Mouse (Mus musculus) MEL (cell line): ENCODE data around the gene Glrx3. TPM values are rescaled to one million over a fixed set of nuclear protein-coding genes. Genes with fewer than 3 reads are reported as not detected.

Experiments
- DNase-seq: peaks from one replicate; pipeline ENCODE4 v3.0.0; 2011; ENCODE audit warnings: low read depth, low spot score
- H3K27ac ChIP-seq: 2 replicates; pipeline ENCODE4 v1.5.1; 2012; ENCODE audit warnings: low read depth, mild to moderate bottlenecking, control low read depth, low read length, moderate library complexity; ENCODE audit not compliant: control insufficient read depth
- H3K27me3 ChIP-seq, 2 experiments: fragments of 150-350 bp in 1 of 2; sonication (generic) in 1 of 2; 2 replicates each; pipeline ENCODE4 v1.6.1; 2012; ENCODE audit warnings: low read length in 2 of 2, mild to moderate bottlenecking in 2 of 2, improper control_type of control experiment in 1 of 2, moderate library complexity in 1 of 2; ENCODE audit not compliant: insufficient read depth in 2 of 2, control insufficient read depth in 1 of 2
- H3K36me3 ChIP-seq, 2 experiments: 2 replicates each; pipeline ENCODE4 v1.6.1; 2012 to 2014; ENCODE audit warnings: low read length in 2 of 2, improper control_type of control experiment in 1 of 2, inconsistent platforms in 1 of 2, mild to moderate bottlenecking in 1 of 2; ENCODE audit not compliant: insufficient read depth in 2 of 2, control insufficient read depth in 1 of 2
- H3K4me1 ChIP-seq, 2 experiments: fragments of 150-350 bp in 1 of 2; sonication (generic) in 1 of 2; 2 replicates each; pipeline ENCODE4 v1.6.1; 2012; ENCODE audit warnings: low read length in 2 of 2, improper control_type of control experiment in 1 of 2, mild to moderate bottlenecking in 1 of 2; ENCODE audit not compliant: insufficient read depth in 2 of 2, control insufficient read depth in 1 of 2
- H3K4me3 ChIP-seq, 2 experiments: fragments of 150-350 bp in 1 of 2; sonication (generic) in 1 of 2; 2 replicates each; pipeline ENCODE4 v1.5.1; 2012; ENCODE audit warnings: low read depth in 2 of 2, low read length in 2 of 2, mild to moderate bottlenecking in 2 of 2, moderate library complexity in 2 of 2, control low read depth in 1 of 2, improper control_type of control experiment in 1 of 2; ENCODE audit not compliant: control insufficient read depth in 1 of 2, insufficient read depth in 1 of 2
- H3K79me2 ChIP-seq: 2 replicates; pipeline ENCODE4 v1.6.1; 2012; ENCODE audit warnings: mild to moderate bottlenecking, low read length, moderate library complexity; ENCODE audit not compliant: control insufficient read depth, poor library complexity, insufficient read depth
- H3K9ac ChIP-seq: 2 replicates; pipeline ENCODE4 v1.6.1; 2012; ENCODE audit warnings: low read depth, mild to moderate bottlenecking, control low read depth, low read length, moderate library complexity; ENCODE audit not compliant: control insufficient read depth, poor library complexity, severe bottlenecking
- H3K9me3 ChIP-seq: fragments of 150-350 bp; sonication (generic); replicated peaks from 2 replicates; pipeline ENCODE4 v1.6.1; 2012; ENCODE audit warnings: mild to moderate bottlenecking, low read length, improper control_type of control experiment, moderate library complexity; ENCODE audit not compliant: insufficient read depth
- BHLHE40 ChIP-seq: IDR thresholded peaks from 2 replicates; pipeline ENCODE4 v1.6.1; 2012; ENCODE audit warnings: low read depth, mild to moderate bottlenecking, inconsistent platforms, low read length, improper control_type of control experiment, borderline replicate concordance
- CHD1 ChIP-seq: IDR thresholded peaks from 2 replicates; pipeline ENCODE4 v1.6.1; 2012; ENCODE audit warnings: low read depth, mild to moderate bottlenecking, inconsistent platforms, low read length, improper control_type of control experiment
- E2F4 ChIP-seq: IDR thresholded peaks from 2 replicates; pipeline ENCODE4 v1.6.1; 2011; ENCODE audit warnings: low read depth, low read length, improper control_type of control experiment, borderline replicate concordance
- ELF1 ChIP-seq: IDR thresholded peaks from 2 replicates; pipeline ENCODE4 v1.6.1; 2014; ENCODE audit warnings: low read depth, mild to moderate bottlenecking, inconsistent platforms, low read length, improper control_type of control experiment, moderate library complexity
- EP300 ChIP-seq, 2 experiments: IDR thresholded peaks; 2 replicates each; pipeline ENCODE4 v1.6.1; 2011; ENCODE audit warnings: improper control_type of control experiment in 2 of 2, low read length in 2 of 2, low read depth in 1 of 2, mild to moderate bottlenecking in 1 of 2
- ETS1 ChIP-seq: IDR thresholded peaks from 2 replicates; pipeline ENCODE4 v1.6.1; 2012; ENCODE audit warnings: low read depth, mild to moderate bottlenecking, inconsistent platforms, low read length, improper control_type of control experiment, moderate library complexity
- GATA1 ChIP-seq: IDR thresholded peaks from 2 replicates; pipeline ENCODE4 v1.6.1; 2011; ENCODE audit warnings: low read depth, low read length, improper control_type of control experiment
- HCFC1 ChIP-seq: IDR thresholded peaks from 2 replicates; pipeline ENCODE4 v1.6.1; 2012; ENCODE audit warnings: low read depth, mild to moderate bottlenecking, inconsistent platforms, low read length, improper control_type of control experiment, moderate library complexity
- MAFK ChIP-seq: IDR thresholded peaks from 2 replicates; pipeline ENCODE4 v1.6.1; 2011; ENCODE audit warnings: low read depth, mild to moderate bottlenecking, low read length, improper control_type of control experiment, borderline replicate concordance
- MAX ChIP-seq: IDR thresholded peaks from 2 replicates; pipeline ENCODE4 v1.6.1; 2011; ENCODE audit warnings: low read length, improper control_type of control experiment
- MXI1 ChIP-seq: IDR thresholded peaks from 2 replicates; pipeline ENCODE4 v1.6.1; 2011; ENCODE audit warnings: mild to moderate bottlenecking, low read depth, low read length, improper control_type of control experiment
- MYB ChIP-seq: IDR thresholded peaks from 2 replicates; pipeline ENCODE4 v1.6.1; 2011; ENCODE audit warnings: mild to moderate bottlenecking, low read depth, low read length, improper control_type of control experiment
- NELFE ChIP-seq: IDR thresholded peaks from 2 replicates; pipeline ENCODE4 v1.6.1; 2011; ENCODE audit warnings: low read depth, low read length, improper control_type of control experiment
- NRF1 ChIP-seq: IDR thresholded peaks from 2 replicates; pipeline ENCODE4 v1.6.1; 2014; ENCODE audit warnings: low read depth, mild to moderate bottlenecking, inconsistent platforms, low read length, improper control_type of control experiment, moderate library complexity; ENCODE audit not compliant: poor library complexity, insufficient read depth, severe bottlenecking
- POLR2AphosphoS2 ChIP-seq: IDR thresholded peaks from 2 replicates; pipeline ENCODE4 v1.6.1; 2011; ENCODE audit warnings: low read length, improper control_type of control experiment
- POLR2AphosphoS5 ChIP-seq: IDR thresholded peaks from 2 replicates; pipeline ENCODE4 v1.6.1; 2012; ENCODE audit warnings: low read depth, borderline replicate concordance, mild to moderate bottlenecking, inconsistent platforms, low read length, moderate library complexity, mixed read lengths
- RAD21 ChIP-seq: IDR thresholded peaks from 2 replicates; pipeline ENCODE4 v1.6.1; 2011; ENCODE audit warnings: mild to moderate bottlenecking, low read depth, low read length, improper control_type of control experiment
- RCOR1 ChIP-seq: IDR thresholded peaks from 2 replicates; pipeline ENCODE4 v1.6.1; 2012; ENCODE audit warnings: low read depth, mild to moderate bottlenecking, inconsistent platforms, low read length, improper control_type of control experiment
- SIN3A ChIP-seq: IDR thresholded peaks from 2 replicates; pipeline ENCODE4 v1.6.1; 2012; ENCODE audit warnings: low read length, improper control_type of control experiment, inconsistent platforms
- SMC3 ChIP-seq: IDR thresholded peaks from 2 replicates; pipeline ENCODE4 v1.6.1; 2011; ENCODE audit warnings: low read depth, low read length, improper control_type of control experiment
- TAL1 ChIP-seq: IDR thresholded peaks from 2 replicates; pipeline ENCODE4 v1.6.1; 2012; ENCODE audit warnings: mild to moderate bottlenecking, inconsistent platforms, low read length, moderate library complexity, mixed read lengths
- TBP ChIP-seq: IDR thresholded peaks from 2 replicates; pipeline ENCODE4 v1.8.0; 2011; ENCODE audit warnings: low read depth, low read length, improper control_type of control experiment
- TCF12 ChIP-seq: IDR thresholded peaks from 2 replicates; pipeline ENCODE4 v1.6.1; 2014; ENCODE audit warnings: low read depth, mild to moderate bottlenecking, inconsistent platforms, low read length, improper control_type of control experiment, moderate library complexity
- UBTF ChIP-seq: IDR thresholded peaks from 2 replicates; pipeline ENCODE4 v1.6.1; 2012; ENCODE audit warnings: low read depth, mild to moderate bottlenecking, inconsistent platforms, low read length, improper control_type of control experiment, moderate library complexity, borderline replicate concordance; ENCODE audit not compliant: insufficient read depth
- USF1 ChIP-seq: IDR thresholded peaks from 2 replicates; pipeline ENCODE4 v1.6.1; 2014; ENCODE audit warnings: low read depth, mild to moderate bottlenecking, inconsistent platforms, low read length, improper control_type of control experiment, moderate library complexity
- ZKSCAN1 ChIP-seq: IDR thresholded peaks from 2 replicates; pipeline ENCODE4 v1.6.1; 2012; ENCODE audit warnings: low read depth, mild to moderate bottlenecking, inconsistent platforms, low read length, improper control_type of control experiment, moderate library complexity
- ZNF384 ChIP-seq: IDR thresholded peaks from 2 replicates; pipeline ENCODE4 v1.6.1; 2012; ENCODE audit warnings: low read depth, mild to moderate bottlenecking, inconsistent platforms, low read length, improper control_type of control experiment
- polyA plus RNA-seq, 2 experiments: library from polyadenylated mRNA; stranded (reverse) in 1 of 2; unstranded in 1 of 2; fragments of >175 nt in 1 of 2; fragments of >200 nt in 1 of 2; gene quantifications; 2 replicates each; pipeline versions ENCODE4 v1.2.1 to v1.2.4; 2012; ENCODE audit warnings: low replicate concordance in 2 of 2, low read depth in 1 of 2; ENCODE audit not compliant: insufficient read length in 2 of 2, insufficient read depth in 1 of 2, missing spikeins in 1 of 2
- total RNA-seq: library from RNA; depleted of rRNA; stranded (reverse); fragments of 300-350 nt; gene quantifications from 2 replicates; pipeline ENCODE4 v1.2.3, GENCODE M21; 2012

Glrx3 gene
- total and polyA plus RNA-seq, 3 experiments, result 175 to 290 (median 279) TPM

DNA sequence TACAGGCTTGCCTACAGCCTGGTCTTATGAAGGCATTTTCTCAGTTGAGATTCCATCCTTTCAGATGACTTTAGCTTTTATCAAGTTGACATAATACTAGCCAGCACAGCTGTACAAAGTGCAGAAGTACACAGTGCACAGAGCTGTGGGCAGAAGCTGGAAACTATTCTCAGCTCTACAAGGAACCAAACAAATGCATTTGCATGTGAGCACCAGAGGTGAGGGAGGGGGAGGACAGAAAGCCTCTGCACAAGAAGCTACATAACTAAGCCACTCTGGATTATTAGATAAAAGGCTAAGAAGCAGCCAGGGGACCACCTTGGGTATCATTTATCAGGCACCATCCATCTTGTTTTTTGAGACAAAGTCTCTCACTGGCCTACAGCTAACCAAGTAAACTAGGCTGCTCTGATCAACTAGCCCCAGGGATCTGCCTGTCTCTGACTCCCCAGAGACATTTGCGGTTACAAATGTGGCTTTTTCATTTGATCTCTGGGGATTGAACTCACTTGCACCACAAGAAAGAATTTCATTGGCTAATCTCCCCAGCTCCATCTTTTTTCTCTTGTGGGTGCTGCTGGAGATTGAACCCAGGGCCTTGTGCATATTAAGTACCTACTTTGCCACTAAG is 29.9 kb upstream of the Glrx3 start:
- no peak for DNase-seq
- no peak overlapping the region for H3K9ac ChIP-seq
- no peaks in the 10 kb centered on the region for H3K27me3 ChIP-seq
- no peaks in the 10 kb centered on the region; the same call in 1 of the 2 replicates for H3K79me2 ChIP-seq
- TF ChIP-seq RAD21 (no peak), MYB (no peak), TCF12 (no peak), USF1 (no peak), TBP (no peak), NRF1 (no peak), UBTF (no peak), ETS1 (no peak), TAL1 (no peak), HCFC1 (no peak), EP300 (IDR thresholded peaks at IDR 0.05; ENCODE audit: low read depth in 1 of 2, low read length in 2 of 2) (no peak), POLR2AphosphoS2 (no peak), BHLHE40 (no peak), POLR2AphosphoS5 (no peak), SMC3 (no peak), MAFK (no peak), CHD1 (no peak), MXI1 (no peak)
- H3K27ac ChIP-seq, result no peak overlapping the region
- no peaks in the 10 kb centered on the region for H3K36me3 ChIP-seq
- no peaks in the 10 kb centered on the region for H3K9me3 ChIP-seq
- H3K4me1 ChIP-seq, result no peaks in the 10 kb centered on the region
- H3K4me3 ChIP-seq, result no peak overlapping the region

GRCm38 (mm10) chr7:137410337-137411197 is 26.8 kb upstream of the Glrx3 start, which contains the start of gene 9430038I01Rik:
9430038I01Rik (minus strand) TSS chr7:137410762.
- no peaks in the 10 kb centered on the region for H3K4me1 ChIP-seq
- peak; percentile 97 for DNase-seq
- peak within 1 kb of the TSS; percentile 82 to 92 for H3K4me3 ChIP-seq
- H3K79me2 ChIP-seq, result no peaks in the 10 kb centered on the region; the same call in 1 of the 2 replicates
- H3K27ac ChIP-seq, result peak within 1 kb of the TSS; percentile 45
- no peaks in the 10 kb centered on the region for H3K36me3 ChIP-seq
- peak within 1 kb of the TSS; percentile 79 for H3K9ac ChIP-seq
- peaks cover 0 to 1% of the 10 kb centered on the region in 2 experiments; a peak in 2 of 4 replicates for H3K27me3 ChIP-seq
- no peaks in the 10 kb centered on the region for H3K9me3 ChIP-seq
- no peak for TF ChIP-seq POLR2AphosphoS2
- no peak for TF ChIP-seq POLR2AphosphoS5
- TF ChIP-seq NELFE, result peak; percentile 61; the same call in 1 of the 2 replicates
- TF ChIP-seq MAX, result peak; percentile 96
- TF ChIP-seq USF1, result peak; percentile 95
- 0 out of 2 replicates have a peak, but pooled peaks have one; percentile 40 for TF ChIP-seq ELF1
- peak; percentile 29; the same call in 1 of the 2 replicates for TF ChIP-seq E2F4
- TF ChIP-seq NRF1, result peak; percentile 85
- TF ChIP-seq GATA1, result peak; percentile 91
- no peak for TF ChIP-seq EP300 (IDR thresholded peaks at IDR 0.05; ENCODE audit: low read depth in 1 of 2, low read length in 2 of 2)
- peak; percentile 39; the same call in 1 of the 2 replicates for TF ChIP-seq RCOR1
- TF ChIP-seq ETS1, result 0 out of 2 replicates have a peak, but pooled peaks have one; percentile 7
- TF ChIP-seq SIN3A, result peak; percentile 75
- 0 out of 2 replicates have a peak, but pooled peaks have one; percentile 9 for TF ChIP-seq TCF12
- no peak for TF ChIP-seq BHLHE40
- no peak for TF ChIP-seq ZNF384
- TF ChIP-seq ZKSCAN1, result no peak
- no peak for TF ChIP-seq MYB
- TF ChIP-seq RAD21, result no peak
